Mouse (Mus musculus) heart, embryonic 15.5 days (tissue): ENCODE data around the gene Txnrd2. TPM values are rescaled to one million over a fixed set of nuclear protein-coding genes. Genes with fewer than 3 reads are reported as not detected.
A peak's percentile ranks its signal among the peaks of the same experiment; 100 is the strongest.

ENCODE experiments used
- ATAC-seq: fragments of 200-750 bp; cut with Nextera tagmentation; replicated peaks from 2 replicates; pipeline ENCODE4 v1.8.0; 2017; ENCODE audit warnings: low read depth, moderate TSS enrichment; ENCODE audit not compliant: insufficient number of reproducible peaks, insufficient read depth, low FRiP score
- H3K27ac ChIP-seq: fragments of 300-500 bp; sonication (generic); 2 replicates; pipeline ENCODE4 v1.5.1; 2015; ENCODE audit warnings: mild to moderate bottlenecking, inconsistent platforms
- H3K27me3 ChIP-seq: fragments of 300-500 bp; sonication (generic); 2 replicates; pipeline ENCODE4 v1.6.1; 2015; ENCODE audit warnings: inconsistent platforms
- H3K36me3 ChIP-seq: fragments of 300-500 bp; sonication (generic); 2 replicates; pipeline ENCODE4 v1.6.1; 2015; ENCODE audit warnings: mild to moderate bottlenecking, inconsistent platforms
- H3K4me1 ChIP-seq: fragments of 300-500 bp; sonication (generic); replicated peaks from 2 replicates; pipeline ENCODE4 v1.6.1; 2015; ENCODE audit warnings: inconsistent platforms
- H3K4me2 ChIP-seq: fragments of 300-500 bp; sonication (generic); 2 replicates; pipeline ENCODE4 v1.6.1; 2015; ENCODE audit warnings: inconsistent platforms, mild to moderate bottlenecking, moderate library complexity
- H3K4me3 ChIP-seq: fragments of 300-500 bp; sonication (generic); 2 replicates; pipeline ENCODE4 v1.5.1; 2015; ENCODE audit warnings: mild to moderate bottlenecking, inconsistent platforms
- H3K9ac ChIP-seq: fragments of 300-500 bp; sonication (generic); 2 replicates; pipeline ENCODE4 v1.6.1; 2015; ENCODE audit warnings: mild to moderate bottlenecking, inconsistent platforms
- H3K9me3 ChIP-seq: fragments of 300-500 bp; sonication (generic); replicated peaks from 2 replicates; pipeline ENCODE4 v1.6.1; 2016; ENCODE audit warnings: inconsistent platforms
- WGBS: fragments of 180-500 bp; shearing (Covaris S2); methylation state at CpG from one replicate; pipeline ENCODE4 v1.1.7; 2015; ENCODE audit warnings: mixed read lengths; 5-methylcytosine and 5-hydroxymethylcytosine counted together
- polyA plus RNA-seq: library from polyadenylated mRNA; unstranded; fragments of >200 nt; fragmentation: Nextera tagmentation; extraction: Ambion mirVana; gene quantifications from 2 replicates; pipeline ENCODE4 v1.2.1, GENCODE M21; 2015

Txnrd2 gene
- 35.3 and 37.7 TPM in 2 replicates for polyA plus RNA-seq

DNA sequence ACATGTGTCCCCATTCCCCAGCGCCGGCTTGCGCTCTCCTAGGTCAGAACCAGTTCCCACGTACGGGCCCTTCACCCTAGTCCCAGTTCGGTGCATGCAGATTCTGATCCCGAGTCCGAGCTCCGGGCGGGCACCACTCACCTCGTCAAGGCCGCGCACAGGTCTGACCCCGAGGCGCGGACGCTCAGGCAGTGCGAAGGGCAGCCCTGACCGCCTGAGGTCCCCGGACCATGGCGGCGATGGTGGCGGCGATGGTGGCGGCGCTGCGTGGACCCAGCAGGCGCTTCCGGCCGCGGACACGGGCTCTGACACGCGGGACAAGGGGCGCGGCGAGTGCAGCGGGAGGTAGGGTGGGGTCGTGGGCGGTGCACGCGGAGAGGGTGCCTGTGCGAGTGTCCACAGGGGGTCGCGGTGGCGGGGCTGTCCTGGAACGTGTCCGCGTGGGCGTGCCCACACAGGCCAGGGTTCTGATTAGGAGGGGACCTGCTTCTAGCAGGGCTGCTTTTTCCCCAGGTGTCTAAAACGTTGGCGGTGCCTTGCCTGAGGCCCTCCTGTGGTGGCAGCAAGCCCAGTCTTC is at the start of gene Txnrd2:
TSS of gene Txnrd2 (plus strand) at position 170 of the 577 bp plus-strand sequence.
- under 1% methylated on average over 52 of the region's 52 CpGs for WGBS
- peak within 1 kb of the TSS; percentile 82 for H3K27ac ChIP-seq
- peaks cover 14% of the 10 kb centered on the region; the same call in 1 of the 2 replicates for H3K36me3 ChIP-seq
- peak; percentile 81 for ATAC-seq
- H3K9ac ChIP-seq = peak within 1 kb of the TSS; percentile 92
- H3K4me3 ChIP-seq = peak within 1 kb of the TSS; percentile 89
- peaks cover 41% of the 10 kb centered on the region for H3K4me1 ChIP-seq
- no peaks in the 10 kb centered on the region for H3K27me3 ChIP-seq
- H3K9me3 ChIP-seq = no peaks in the 10 kb centered on the region
- peak within 1 kb of the TSS; percentile 90 for H3K4me2 ChIP-seq

DNA sequence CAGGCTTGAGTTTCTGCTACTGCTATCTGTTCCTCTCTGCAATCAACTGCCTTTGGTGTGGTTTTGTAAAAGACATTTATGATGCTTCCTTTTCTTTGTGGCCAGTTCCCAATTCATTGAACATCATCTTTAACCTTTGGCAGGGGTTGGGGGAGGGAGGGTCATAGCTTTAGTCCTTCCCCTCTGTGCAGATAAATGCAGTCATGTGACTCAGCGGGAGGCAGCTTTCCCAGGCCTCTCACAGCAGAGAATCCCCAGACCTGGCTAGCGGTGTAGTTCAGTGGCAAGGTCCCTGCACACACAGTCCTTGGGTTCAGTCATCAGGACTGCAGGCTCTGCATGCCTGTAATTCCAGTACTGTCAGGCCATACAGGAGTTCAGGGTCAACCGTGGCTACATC is 49.0 kb upstream of the Txnrd2 start:
- Histone ChIP-seq H3K9ac (no peak overlapping the region), H3K27ac (no peak overlapping the region; the same call in 1 of the 2 replicates), H3K4me1 (peaks cover 28% of the 10 kb centered on the region), H3K27me3 (no peaks in the 10 kb centered on the region), H3K4me3 (no peak overlapping the region), H3K36me3 (no peaks in the 10 kb centered on the region), H3K4me2 (no peak overlapping the region), H3K9me3 (no peaks in the 10 kb centered on the region)
- 0 out of 2 replicates have a peak, but pooled peaks have one; percentile 12 for ATAC-seq
- 18% methylated on average over 3 of the region's 3 CpGs for WGBS

DNA sequence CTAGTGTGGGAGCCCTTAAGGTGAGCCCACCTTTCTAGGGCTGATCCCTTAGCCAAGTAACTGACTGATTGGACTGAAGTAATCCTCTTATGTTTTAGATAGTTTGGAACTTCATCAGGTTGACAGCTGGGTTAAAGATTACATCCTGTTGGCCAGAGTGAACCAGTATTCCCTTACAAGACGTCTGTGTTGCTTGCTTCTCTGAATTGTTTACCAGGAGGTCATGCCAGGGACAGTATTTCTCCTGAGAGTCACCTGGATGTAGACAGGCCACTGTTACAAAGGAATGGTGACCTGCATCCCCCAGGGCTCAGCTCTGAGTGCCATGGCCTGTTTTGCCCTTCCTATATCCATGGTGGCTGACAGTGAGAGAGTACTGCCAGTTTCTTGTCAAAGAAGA is 47.7 kb upstream of the Txnrd2 start:
- H3K27me3 ChIP-seq = no peaks in the 10 kb centered on the region
- WGBS = 43% methylated on average over 1 of the region's 1 CpGs
- H3K4me2 ChIP-seq = no peak overlapping the region
- no peak for ATAC-seq
- no peak overlapping the region for H3K27ac ChIP-seq
- H3K9me3 ChIP-seq = no peaks in the 10 kb centered on the region
- no peaks in the 10 kb centered on the region for H3K36me3 ChIP-seq
- no peak overlapping the region for H3K4me3 ChIP-seq
- peaks cover 36% of the 10 kb centered on the region for H3K4me1 ChIP-seq
- H3K9ac ChIP-seq = no peak overlapping the region

DNA sequence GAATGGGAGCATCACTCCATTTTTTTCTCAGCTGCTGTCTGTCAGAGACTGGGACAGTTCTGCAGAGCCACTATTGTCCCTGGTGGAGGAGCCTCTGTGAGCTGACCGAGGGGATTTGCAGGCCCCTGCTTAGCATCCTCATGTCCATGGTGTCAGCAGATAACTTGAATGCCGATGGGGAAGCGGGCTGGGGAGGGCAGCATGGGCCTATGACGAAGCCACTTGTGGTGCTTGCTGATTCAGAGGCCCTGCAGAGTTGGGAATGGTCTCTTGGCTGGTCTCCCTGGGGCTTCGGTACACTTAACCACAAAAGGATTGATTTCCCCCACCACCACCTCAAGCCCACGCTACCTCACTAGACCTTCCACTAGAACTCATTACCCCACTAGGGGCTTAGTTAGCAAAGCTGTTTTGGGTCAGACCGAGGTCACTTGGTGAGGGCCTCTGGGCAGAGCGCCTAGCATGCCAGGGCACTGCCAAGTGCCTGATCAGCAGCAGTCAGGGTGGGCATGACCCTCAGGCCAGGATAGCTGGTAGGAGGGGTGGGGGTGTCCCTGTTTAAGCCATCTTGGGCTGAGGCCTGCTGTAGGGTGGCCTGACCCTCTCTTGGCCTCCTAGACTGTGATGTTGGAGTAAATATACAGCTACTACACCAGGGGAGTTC is 46.7 kb upstream of the Txnrd2 start:
- no peaks in the 10 kb centered on the region for H3K36me3 ChIP-seq
- ATAC-seq = no peak
- no peak overlapping the region for H3K9ac ChIP-seq
- H3K27me3 ChIP-seq = no peaks in the 10 kb centered on the region
- WGBS = 62% methylated on average over 8 of the region's 8 CpGs
- H3K9me3 ChIP-seq = no peaks in the 10 kb centered on the region
- H3K27ac ChIP-seq = no peak overlapping the region
- H3K4me1 ChIP-seq = peaks cover 45% of the 10 kb centered on the region
- H3K4me3 ChIP-seq = no peak overlapping the region
- no peak overlapping the region for H3K4me2 ChIP-seq

DNA sequence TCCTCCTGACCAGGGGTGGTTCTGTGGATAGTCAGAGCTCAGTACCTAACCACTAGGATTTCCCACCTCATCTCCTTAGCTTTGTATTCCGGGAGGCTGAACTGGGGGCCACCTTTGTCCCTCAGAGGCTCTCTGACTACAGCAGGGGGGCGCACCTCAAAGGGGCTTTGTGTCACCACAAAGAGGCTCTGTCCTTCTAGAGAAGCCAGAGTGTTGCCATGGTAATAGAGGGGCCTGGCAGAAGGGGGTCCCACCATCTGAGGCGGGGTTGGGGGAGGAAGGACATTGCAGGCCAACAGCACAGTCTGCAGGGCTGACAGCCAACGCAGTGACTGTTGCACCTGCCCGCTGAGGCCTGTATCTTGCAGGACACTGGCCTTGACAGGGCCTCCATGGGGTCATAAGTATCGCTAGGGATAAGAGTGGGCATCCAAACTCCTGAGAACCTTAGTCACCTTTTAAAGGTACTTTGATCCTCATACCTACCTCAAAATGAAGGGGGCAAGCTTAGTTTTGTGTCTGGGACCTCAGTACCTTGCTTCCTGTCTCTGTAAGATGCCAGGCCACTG is 45.6 kb upstream of the Txnrd2 start:
- no peak overlapping the region for H3K27ac ChIP-seq
- H3K27me3 ChIP-seq = no peaks in the 10 kb centered on the region
- no peaks in the 10 kb centered on the region for H3K9me3 ChIP-seq
- H3K4me1 ChIP-seq = peaks cover 45% of the 10 kb centered on the region
- no peak overlapping the region for H3K4me2 ChIP-seq
- no peak overlapping the region for H3K9ac ChIP-seq
- ATAC-seq = no peak
- no peaks in the 10 kb centered on the region for H3K36me3 ChIP-seq
- no peak overlapping the region for H3K4me3 ChIP-seq
- WGBS = 59% methylated on average over 6 of the region's 6 CpGs

DNA sequence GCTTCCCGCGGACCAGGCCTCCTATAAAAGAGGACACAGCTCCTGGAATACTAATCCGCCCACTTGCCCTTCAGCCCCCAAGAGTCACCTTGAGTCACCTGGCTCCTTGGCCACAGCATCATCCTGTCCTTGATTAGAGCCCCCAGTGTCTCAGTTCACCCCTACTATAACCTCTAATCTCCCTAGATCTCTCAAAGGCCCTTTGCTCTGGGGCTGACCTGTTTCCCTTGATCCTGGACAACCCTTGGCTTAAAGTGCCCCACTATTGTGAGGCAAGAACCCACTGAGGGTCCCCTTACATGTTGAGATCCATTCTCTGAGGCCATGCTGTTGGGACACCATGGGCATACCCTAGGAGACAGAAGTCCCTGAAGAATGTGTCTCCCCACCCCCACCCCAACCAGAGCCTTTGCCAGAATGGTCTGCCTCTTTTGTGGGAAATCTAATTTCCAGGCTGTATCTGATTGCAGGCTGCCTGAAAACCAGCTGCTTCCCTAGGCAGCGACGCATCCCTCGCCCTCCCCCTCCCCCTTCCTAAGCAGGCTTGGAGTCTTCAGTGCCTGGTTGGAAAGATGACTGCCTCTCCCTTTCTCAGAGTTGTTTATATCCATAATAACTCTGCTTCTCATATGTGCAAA is 44.4 kb upstream of the Txnrd2 start:
- ATAC-seq = no peak
- Histone ChIP-seq H3K9me3 (no peaks in the 10 kb centered on the region), H3K4me2 (no peak overlapping the region), H3K27ac (no peak overlapping the region), H3K36me3 (no peaks in the 10 kb centered on the region), H3K27me3 (no peaks in the 10 kb centered on the region), H3K4me3 (no peak overlapping the region), H3K4me1 (peaks cover 44% of the 10 kb centered on the region), H3K9ac (no peak overlapping the region)
- 61% methylated on average over 6 of the region's 6 CpGs for WGBS

DNA sequence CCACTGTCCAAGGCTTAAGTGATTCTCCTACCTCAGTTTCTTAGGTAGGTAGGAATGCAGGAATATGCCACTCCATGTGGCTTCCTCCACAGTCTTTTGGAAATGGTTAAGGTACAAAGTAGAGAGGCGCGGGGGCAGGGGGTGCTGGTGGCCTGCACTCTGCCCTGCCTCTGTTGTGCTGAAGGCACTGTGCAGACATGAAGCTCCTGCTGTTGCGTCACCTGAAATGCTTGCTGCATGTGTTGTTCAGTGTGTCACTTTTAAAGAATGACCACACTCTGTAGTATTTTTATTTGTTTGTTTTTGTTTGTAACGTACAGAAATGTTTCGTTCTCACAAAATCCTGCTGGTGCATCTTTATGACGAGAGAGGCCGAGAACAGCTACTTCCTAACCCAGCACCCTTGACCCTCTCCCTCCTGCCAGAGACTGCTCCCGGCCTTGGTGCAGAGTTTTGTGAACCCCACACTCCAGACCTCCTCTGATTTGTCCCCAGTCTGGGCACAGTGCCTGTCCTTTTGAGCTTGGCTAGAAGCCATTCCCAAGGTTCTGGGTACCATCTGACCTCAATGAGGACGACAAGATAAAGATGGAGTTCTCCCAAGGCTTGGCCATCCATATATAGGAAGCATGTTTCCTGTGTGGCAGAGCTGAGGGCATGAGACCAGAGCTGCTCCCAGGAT is 43.0 kb upstream of the Txnrd2 start:
- Histone ChIP-seq H3K27ac (peak overlapping the region; percentile 13; the same call in 1 of the 2 replicates), H3K9me3 (no peaks in the 10 kb centered on the region), H3K4me3 (no peak overlapping the region), H3K4me2 (no peak overlapping the region), H3K9ac (no peak overlapping the region), H3K36me3 (no peaks in the 10 kb centered on the region), H3K27me3 (no peaks in the 10 kb centered on the region), H3K4me1 (peaks cover 49% of the 10 kb centered on the region)
- 67% methylated on average over 9 of the region's 9 CpGs for WGBS
- peak; percentile 48; the same call in 1 of the 2 replicates for ATAC-seq

DNA sequence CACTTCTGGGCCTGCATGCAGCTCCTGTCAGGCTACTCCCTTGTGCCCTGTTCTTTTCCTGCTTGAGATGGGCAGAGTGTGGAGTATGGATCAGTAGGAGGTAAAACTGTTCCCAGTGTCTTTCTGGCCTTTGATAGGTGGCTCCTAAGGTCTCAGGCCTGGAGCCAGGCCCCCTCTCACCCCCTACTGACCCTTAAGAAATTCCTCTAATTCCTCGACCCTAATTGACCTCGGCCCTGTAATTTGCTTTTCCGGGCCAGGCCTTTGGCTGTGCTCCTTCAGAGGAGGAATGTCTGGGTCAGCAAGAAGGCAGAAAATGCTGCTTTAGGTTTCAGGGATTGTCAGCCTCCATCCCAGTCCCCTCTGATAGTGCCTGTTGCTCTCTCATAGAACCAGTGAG is 42.4 kb upstream of the Txnrd2 start:
- H3K27me3 ChIP-seq = no peaks in the 10 kb centered on the region
- no peak overlapping the region for H3K4me2 ChIP-seq
- no peaks in the 10 kb centered on the region for H3K36me3 ChIP-seq
- no peak overlapping the region for H3K9ac ChIP-seq
- peaks cover 55% of the 10 kb centered on the region for H3K4me1 ChIP-seq
- peak overlapping the region; percentile 13; the same call in 1 of the 2 replicates for H3K27ac ChIP-seq
- ATAC-seq = no peak
- WGBS = 41% methylated on average over 3 of the region's 3 CpGs
- no peaks in the 10 kb centered on the region for H3K9me3 ChIP-seq
- H3K4me3 ChIP-seq = no peak overlapping the region

DNA sequence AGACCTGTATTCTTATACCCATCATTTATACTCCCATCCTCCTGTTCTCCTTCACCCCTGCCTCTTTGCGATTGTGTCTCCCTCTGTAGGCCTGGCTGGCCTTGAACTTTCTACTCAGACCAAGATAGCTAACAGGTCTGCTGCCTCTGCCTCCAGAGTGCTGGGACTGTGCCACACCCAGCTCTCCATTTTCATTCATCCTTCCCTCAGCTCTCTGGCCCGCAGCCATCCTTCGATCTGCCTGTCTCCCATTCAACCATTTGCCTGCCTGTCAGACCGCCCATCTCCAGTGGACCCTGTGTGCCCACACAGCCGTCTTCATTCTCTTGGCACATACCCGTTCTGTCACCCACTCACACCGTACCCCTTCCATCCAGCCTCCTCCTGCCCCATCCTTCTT is 42.0 kb upstream of the Txnrd2 start:
- 82% methylated on average over 7 of the region's 7 CpGs for WGBS
- Histone ChIP-seq H3K27ac (no peak overlapping the region), H3K9ac (no peak overlapping the region), H3K36me3 (no peaks in the 10 kb centered on the region), H3K4me2 (no peak overlapping the region), H3K27me3 (no peaks in the 10 kb centered on the region), H3K9me3 (no peaks in the 10 kb centered on the region), H3K4me1 (peaks cover 57% of the 10 kb centered on the region), H3K4me3 (no peak overlapping the region)
- no peak for ATAC-seq

DNA sequence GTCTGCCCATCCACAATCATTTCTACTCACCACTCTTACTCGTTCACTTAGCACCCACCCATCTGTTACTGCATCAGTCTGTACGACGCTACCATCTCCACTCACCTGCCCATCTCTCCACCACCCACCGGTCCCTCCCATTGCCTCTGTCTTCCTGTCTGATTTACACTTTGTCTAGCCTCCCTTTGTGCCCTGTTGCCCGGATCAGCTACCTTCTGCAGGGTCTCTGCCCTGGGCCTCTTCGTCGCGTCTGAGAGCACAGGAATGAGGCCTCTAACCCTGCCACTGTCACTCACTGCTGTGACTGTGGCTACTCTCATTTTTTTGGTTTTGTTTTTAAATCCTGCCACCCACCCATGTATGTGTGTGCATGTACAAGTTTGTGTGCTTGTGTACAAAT is 41.5 kb upstream of the Txnrd2 start:
- no peaks in the 10 kb centered on the region for H3K36me3 ChIP-seq
- no peaks in the 10 kb centered on the region for H3K27me3 ChIP-seq
- 87% methylated on average over 8 of the region's 8 CpGs for WGBS
- H3K4me2 ChIP-seq = no peak overlapping the region
- no peak overlapping the region for H3K27ac ChIP-seq
- H3K9ac ChIP-seq = no peak overlapping the region
- H3K4me3 ChIP-seq = no peak overlapping the region
- H3K4me1 ChIP-seq = peaks cover 56% of the 10 kb centered on the region
- no peaks in the 10 kb centered on the region for H3K9me3 ChIP-seq
- no peak for ATAC-seq

DNA sequence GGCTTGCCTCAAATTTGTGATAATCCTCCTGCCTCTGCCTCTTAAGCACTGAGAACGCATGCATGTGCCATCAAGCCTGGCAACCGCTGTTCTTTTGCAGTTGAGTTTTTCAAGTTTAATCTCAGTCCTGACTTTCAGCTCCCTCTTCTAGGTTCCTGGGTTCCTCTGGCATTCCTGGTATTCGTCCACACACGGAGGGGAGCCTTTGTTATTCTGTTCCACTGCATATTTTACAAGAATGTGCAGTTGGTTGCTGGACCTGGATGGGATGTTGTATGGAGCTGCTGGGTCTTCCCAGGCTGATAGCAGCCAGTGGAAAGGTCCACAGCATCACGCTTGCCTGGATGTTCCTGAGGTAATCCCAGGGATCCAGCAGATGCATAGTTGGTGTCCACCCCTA is 40.8 kb upstream of the Txnrd2 start:
- Histone ChIP-seq H3K4me2 (no peak overlapping the region), H3K27ac (no peak overlapping the region), H3K9me3 (no peaks in the 10 kb centered on the region), H3K36me3 (no peaks in the 10 kb centered on the region), H3K4me3 (no peak overlapping the region), H3K9ac (no peak overlapping the region), H3K27me3 (no peaks in the 10 kb centered on the region), H3K4me1 (peaks cover 49% of the 10 kb centered on the region)
- WGBS = 66% methylated on average over 5 of the region's 5 CpGs
- ATAC-seq = no peak
